Mouse (Mus musculus) heart, embryonic 12.5 days (tissue): ENCODE data around the gene Man1b1. TPM values are rescaled to one million over a fixed set of nuclear protein-coding genes. Genes with fewer than 3 reads are reported as not detected.

Experiments
- ATAC-seq: fragments of 200-750 bp; cut with Nextera tagmentation; 2 replicates; pipeline ENCODE4 v1.8.0; 2017; ENCODE audit warnings: moderate TSS enrichment, moderate library complexity; ENCODE audit not compliant: insufficient number of reproducible peaks, low FRiP score
- H3K27ac ChIP-seq: fragments of 300-500 bp; sonication (generic); 2 replicates; pipeline ENCODE4 v1.5.1; 2016; ENCODE audit warnings: mild to moderate bottlenecking, moderate library complexity; ENCODE audit not compliant: poor library complexity, severe bottlenecking
- H3K27me3 ChIP-seq: fragments of 300-500 bp; sonication (generic); replicated peaks from 2 replicates; pipeline ENCODE4 v1.6.1; 2016; ENCODE audit warnings: mild to moderate bottlenecking, moderate library complexity
- H3K36me3 ChIP-seq: fragments of 300-500 bp; sonication (generic); 2 replicates; pipeline ENCODE4 v1.6.1; 2016; ENCODE audit warnings: mild to moderate bottlenecking, moderate library complexity
- H3K4me1 ChIP-seq: fragments of 300-500 bp; sonication (generic); replicated peaks from 2 replicates; pipeline ENCODE4 v1.6.1; 2016; ENCODE audit warnings: mild to moderate bottlenecking
- H3K4me2 ChIP-seq: fragments of 300-500 bp; sonication (generic); 2 replicates; pipeline ENCODE4 v1.6.1; 2016; ENCODE audit warnings: mild to moderate bottlenecking, moderate library complexity
- H3K4me3 ChIP-seq: fragments of 300-500 bp; sonication (generic); 2 replicates; pipeline ENCODE4 v1.5.1; 2016; ENCODE audit warnings: mild to moderate bottlenecking
- H3K9ac ChIP-seq: fragments of 300-500 bp; sonication (generic); 2 replicates; pipeline ENCODE4 v1.6.1; 2016; ENCODE audit warnings: mild to moderate bottlenecking, moderate library complexity
- H3K9me3 ChIP-seq: fragments of 300-500 bp; sonication (generic); replicated peaks from 2 replicates; pipeline ENCODE4 v1.6.1; 2016; ENCODE audit warnings: mild to moderate bottlenecking, moderate library complexity
- WGBS: fragments of 180-500 bp; shearing (Covaris S2); methylation state at CpG from one replicate; pipeline ENCODE4 v1.1.7; 2016; 5-methylcytosine and 5-hydroxymethylcytosine counted together
- polyA plus RNA-seq: library from polyadenylated mRNA; unstranded; fragments of >200 nt; fragmentation: Nextera tagmentation; extraction: Ambion mirVana; gene quantifications from 2 replicates; pipeline ENCODE4 v1.2.1, GENCODE M21; 2016

The Man1b1 gene
- polyA plus RNA-seq, 1 experiment from 2014 or later, result 34.0 TPM

DNA sequence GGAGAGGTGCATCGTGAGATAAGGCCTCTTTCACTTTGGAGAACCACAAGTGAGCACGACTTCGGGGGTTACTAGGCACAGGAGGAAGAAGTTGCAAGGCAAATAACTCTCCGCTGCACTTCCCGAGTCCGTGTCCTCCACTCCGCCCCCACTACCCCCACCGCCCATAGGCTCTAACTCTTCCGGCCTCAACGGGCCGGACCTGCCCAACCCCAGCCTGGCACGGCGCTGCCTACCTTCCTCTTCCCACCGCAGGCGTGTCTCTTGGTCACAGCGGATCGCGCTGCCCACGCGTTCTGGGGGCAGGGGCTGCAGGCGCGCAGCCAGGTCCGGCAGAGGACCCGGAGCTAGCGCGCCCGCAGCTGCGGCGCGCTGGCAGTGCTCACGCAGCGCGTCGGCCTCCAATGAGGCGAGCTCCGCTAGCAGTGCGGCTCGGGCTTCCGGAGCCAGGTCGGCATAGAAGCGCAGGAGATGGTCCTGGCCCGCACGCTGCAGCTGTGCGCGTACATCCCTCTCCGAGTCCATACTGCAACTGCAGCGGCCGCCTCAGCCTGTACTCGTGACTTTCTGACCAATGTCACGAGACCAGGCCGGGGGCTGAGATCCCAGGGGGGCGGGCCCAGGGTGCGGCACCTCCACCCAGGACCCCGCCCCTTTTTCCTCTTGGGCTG lies 33.1 kb downstream of the Man1b1 start, which contains the start of gene Uap1l1:
Gene Uap1l1, minus strand, starts transcription at position 592 of the 671 bp plus-strand sequence.
- WGBS, result under 1% methylated on average over 46 of the region's 54 CpGs
- peak; percentile 84 for ATAC-seq
- Histone ChIP-seq H3K4me2 (peak within 1 kb of the TSS; percentile 99), H3K9ac (peak within 1 kb of the TSS; percentile 77), H3K36me3 (0 out of 2 replicates have a peak, but pooled peaks cover 6% of the 10 kb centered on the region), H3K27me3 (peaks cover 44% of the 10 kb centered on the region), H3K9me3 (no peaks in the 10 kb centered on the region), H3K4me3 (peak within 1 kb of the TSS; percentile 67), H3K4me1 (peaks cover 4% of the 10 kb centered on the region; the same call in 1 of the 2 replicates), H3K27ac (no peak within 1 kb of the TSS)

DNA sequence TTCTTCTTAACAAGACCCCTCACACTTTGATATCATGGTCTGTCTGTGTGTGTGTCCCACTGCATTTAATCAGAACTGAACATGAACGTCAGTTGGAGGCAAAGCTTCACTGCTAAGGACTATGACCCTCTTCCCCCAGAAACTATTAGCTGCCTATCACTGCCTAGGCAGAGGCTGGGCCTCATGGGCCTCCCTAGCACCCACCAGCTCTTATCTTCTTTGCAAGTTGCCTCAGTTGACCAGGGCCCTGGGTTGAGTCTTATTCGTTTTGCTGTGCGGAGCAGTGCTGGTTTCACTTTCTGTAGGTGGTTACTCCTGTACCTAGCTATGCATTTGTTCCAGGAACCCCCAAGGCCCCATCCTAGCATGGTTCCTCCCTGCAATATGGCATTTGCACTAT lies 37.9 kb downstream of the Man1b1 start:
- Histone ChIP-seq H3K4me1 (peaks cover 27% of the 10 kb centered on the region), H3K4me3 (no peak overlapping the region), H3K27me3 (peaks cover 30% of the 10 kb centered on the region), H3K9me3 (no peaks in the 10 kb centered on the region), H3K36me3 (no peaks in the 10 kb centered on the region), H3K27ac (no peak overlapping the region), H3K4me2 (no peak overlapping the region), H3K9ac (no peak overlapping the region)
- 71% methylated on average over 3 of the region's 3 CpGs for WGBS
- no peak for ATAC-seq

DNA sequence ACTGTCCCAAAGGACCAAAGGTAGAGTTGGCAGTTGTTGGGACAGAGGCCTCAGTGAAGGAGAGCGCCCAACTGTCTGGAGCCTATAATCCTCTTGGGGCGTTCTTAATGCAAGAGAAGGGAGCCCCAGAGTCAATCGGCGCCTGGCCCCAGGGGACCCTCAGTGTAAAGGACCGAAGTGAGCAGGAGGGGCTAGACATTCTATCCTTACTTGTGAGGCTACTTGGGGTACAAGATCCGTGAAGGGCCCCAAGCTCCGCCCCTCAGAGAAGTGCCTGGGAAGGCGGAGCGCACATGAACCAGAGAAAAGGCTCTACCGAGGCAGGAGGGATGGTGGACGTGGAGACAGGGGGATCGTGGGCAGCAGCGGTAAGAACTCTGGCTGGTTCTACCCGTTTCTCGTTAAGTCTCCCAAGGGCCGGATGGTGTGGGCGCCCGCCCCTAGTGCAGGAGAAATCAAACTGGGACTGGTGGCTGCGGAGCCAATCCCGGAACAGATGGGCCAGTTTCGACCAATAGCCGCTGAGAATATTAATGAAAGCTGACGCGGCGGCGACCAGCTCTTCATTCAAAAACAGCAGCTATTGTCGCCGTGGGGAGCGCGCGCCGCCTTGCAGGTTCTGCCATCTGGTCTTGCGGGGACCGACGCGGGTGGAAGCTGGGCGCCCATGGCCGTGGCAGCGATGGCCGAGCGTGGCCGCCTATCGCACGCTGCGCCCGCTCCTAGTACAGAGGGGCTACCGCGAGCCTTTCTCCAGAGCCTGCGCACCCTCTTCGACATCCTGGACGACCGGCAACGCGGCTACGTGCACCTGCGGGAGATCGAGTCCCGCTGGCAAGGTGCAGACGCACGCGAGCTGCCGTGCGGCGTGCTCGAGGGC lies 39.9 kb downstream of the Man1b1 start, which contains the start of gene Sapcd2:
Gene Sapcd2, plus strand, starts transcription at position 558 of the 880 bp plus-strand sequence.
- 1% methylated on average over 65 of the region's 65 CpGs for WGBS
- H3K27me3 ChIP-seq, result peaks cover 23% of the 10 kb centered on the region
- peaks cover 15% of the 10 kb centered on the region for H3K36me3 ChIP-seq
- peak; percentile 90 for ATAC-seq
- peak within 1 kb of the TSS; percentile 75 for H3K9ac ChIP-seq
- H3K9me3 ChIP-seq, result no peaks in the 10 kb centered on the region
- peaks cover 23% of the 10 kb centered on the region for H3K4me1 ChIP-seq
- H3K4me2 ChIP-seq, result peak within 1 kb of the TSS; percentile 92
- H3K27ac ChIP-seq, result peak within 1 kb of the TSS; percentile 61
- H3K4me3 ChIP-seq, result peak within 1 kb of the TSS; percentile 58

DNA sequence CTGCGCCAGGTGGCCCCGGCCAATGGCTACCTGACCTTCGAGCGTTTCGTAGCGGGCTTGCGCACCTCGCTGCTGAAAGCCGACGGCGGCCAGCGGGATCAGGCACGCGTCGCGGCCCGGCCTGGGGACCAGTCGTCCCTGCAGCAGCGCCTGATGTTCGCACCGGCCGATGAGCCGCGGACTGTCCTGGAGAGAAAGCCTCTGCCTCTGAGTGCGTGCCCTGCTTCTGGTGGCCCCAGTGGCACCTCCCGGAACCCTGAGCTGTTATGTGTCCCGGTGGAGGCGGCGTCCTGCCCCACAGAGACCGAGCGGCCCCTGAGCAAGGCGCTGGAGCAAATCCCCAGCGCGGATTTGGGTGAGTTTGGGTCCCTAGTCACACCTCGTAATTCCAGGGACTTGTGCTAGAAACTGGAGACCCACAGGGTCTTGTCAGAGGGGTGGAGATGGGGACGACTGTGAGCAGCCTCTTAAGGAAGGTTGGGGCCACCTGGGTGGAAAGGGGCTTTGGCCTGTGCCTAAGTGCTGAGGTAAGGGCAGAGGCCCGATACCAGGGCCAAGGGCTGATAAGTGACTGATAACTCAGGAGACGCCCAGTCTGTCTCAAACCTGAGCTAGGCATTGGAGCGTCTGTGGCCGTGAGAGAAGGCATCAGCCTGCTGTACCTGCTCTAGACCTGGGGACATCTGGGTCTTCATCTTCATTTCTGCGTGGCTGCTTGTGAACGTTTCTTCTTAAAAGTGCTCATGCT lies 40.7 kb downstream of the Man1b1 start:
- Histone ChIP-seq H3K36me3 (peaks cover 21% of the 10 kb centered on the region), H3K4me3 (peak overlapping the region; percentile 58), H3K4me1 (peaks cover 23% of the 10 kb centered on the region), H3K27me3 (peaks cover 23% of the 10 kb centered on the region), H3K9me3 (no peaks in the 10 kb centered on the region), H3K9ac (peak overlapping the region; percentile 69), H3K27ac (no peak overlapping the region), H3K4me2 (peak overlapping the region; percentile 92)
- 0 out of 2 replicates have a peak, but pooled peaks have one; percentile 5 for ATAC-seq
- WGBS, result 2% methylated on average over 42 of the region's 42 CpGs

DNA sequence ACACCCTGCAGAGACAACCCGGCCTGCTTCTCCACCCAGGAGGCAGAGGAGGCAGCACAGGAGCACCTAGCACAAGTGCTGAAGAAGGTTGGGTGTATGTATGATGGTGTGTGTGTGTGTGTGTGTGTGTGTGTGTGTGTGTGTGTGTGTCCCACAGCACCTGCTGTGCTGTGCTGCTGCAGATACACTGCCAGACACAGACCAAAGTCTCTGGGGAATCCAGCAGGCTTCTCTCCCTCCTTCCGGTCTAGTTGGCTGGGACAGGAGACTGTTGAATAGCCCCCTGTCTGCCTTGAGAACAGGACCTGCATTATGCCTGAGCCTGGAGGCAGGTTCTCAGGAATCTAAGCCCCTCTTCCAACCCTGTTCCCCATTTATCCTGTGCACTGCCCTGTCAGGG lies 41.3 kb downstream of the Man1b1 start:
- peak overlapping the region; percentile 69 for H3K9ac ChIP-seq
- no peak for ATAC-seq
- H3K4me3 ChIP-seq, result peak overlapping the region; percentile 58
- H3K27me3 ChIP-seq, result peaks cover 23% of the 10 kb centered on the region
- WGBS, result 39% methylated on average over 2 of the region's 2 CpGs
- no peaks in the 10 kb centered on the region for H3K9me3 ChIP-seq
- H3K27ac ChIP-seq, result no peak overlapping the region
- H3K36me3 ChIP-seq, result peaks cover 22% of the 10 kb centered on the region
- peak overlapping the region; percentile 92 for H3K4me2 ChIP-seq
- peaks cover 23% of the 10 kb centered on the region for H3K4me1 ChIP-seq

DNA sequence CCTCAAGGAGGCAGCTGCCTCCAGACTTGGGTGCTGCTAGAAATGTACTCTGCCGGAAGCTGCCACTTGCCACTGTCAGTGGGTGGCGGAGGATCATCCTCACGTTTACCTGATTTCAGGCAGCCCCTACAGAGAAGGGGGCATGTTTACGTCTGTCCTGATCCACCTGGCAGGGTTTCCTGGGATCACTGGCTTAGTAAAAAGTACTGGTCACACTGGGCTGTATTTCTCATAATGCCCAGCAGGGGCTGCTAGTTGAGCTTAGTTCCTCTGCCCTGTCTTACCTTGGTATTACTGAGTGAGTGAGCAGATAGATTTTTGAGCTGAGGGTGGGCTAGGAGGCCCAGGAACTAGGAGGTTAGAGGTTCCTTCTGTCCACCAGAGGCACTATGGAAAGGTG lies 44.5 kb downstream of the Man1b1 start:
- H3K36me3 ChIP-seq, result peaks cover 22% of the 10 kb centered on the region
- H3K9ac ChIP-seq, result no peak overlapping the region
- 57% methylated on average over 4 of the region's 4 CpGs for WGBS
- no peak for ATAC-seq
- H3K9me3 ChIP-seq, result no peaks in the 10 kb centered on the region
- no peak overlapping the region for H3K27ac ChIP-seq
- H3K4me2 ChIP-seq, result no peak overlapping the region
- H3K27me3 ChIP-seq, result peaks cover 11% of the 10 kb centered on the region
- peaks cover 22% of the 10 kb centered on the region for H3K4me1 ChIP-seq
- no peak overlapping the region for H3K4me3 ChIP-seq

DNA sequence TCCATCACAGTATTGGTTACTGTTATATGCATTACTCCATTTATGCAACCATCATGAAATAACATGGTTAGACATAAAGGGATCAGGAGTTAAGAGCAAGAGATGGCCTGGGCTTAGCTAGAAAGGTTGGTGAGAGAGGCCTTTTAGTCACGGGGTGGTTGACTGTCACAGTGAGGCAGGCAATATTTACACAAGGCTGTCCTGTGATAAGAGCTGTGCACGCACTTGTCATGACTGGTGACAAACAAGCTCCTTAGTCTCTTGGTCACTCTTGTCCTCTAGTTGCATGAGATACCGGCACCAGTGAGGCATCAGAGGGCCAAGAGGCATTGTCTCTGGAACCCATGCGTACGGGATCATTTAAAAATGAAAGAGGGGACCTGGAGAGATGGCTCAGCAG lies 52.4 kb downstream of the Man1b1 start:
- Histone ChIP-seq H3K4me3 (no peak overlapping the region), H3K36me3 (no peaks in the 10 kb centered on the region), H3K27ac (no peak overlapping the region), H3K4me1 (no peaks in the 10 kb centered on the region), H3K4me2 (no peak overlapping the region), H3K27me3 (peaks cover 29% of the 10 kb centered on the region), H3K9me3 (no peaks in the 10 kb centered on the region), H3K9ac (no peak overlapping the region)
- 53% methylated on average over 5 of the region's 5 CpGs for WGBS
- no peak for ATAC-seq

DNA sequence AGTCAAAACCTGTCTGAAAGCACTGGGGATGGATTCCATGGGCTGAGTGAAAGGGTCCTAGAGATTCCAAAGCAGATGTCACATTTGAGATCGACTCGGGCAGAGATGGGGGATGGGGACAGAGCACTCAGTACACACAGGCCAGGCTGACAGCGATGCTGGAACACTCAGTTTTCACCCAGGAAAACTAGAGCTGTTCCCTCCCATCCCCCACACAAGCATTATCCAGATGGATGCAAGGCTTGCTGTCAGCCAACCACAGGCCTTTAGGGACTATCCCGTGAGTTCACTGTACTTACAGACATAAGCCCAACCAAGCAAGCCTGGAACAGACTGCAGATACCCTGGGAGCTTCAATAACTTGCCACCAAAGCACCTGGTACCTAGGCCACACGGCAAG lies 59.1 kb downstream of the Man1b1 start:
- H3K27me3 ChIP-seq, result peaks cover 54% of the 10 kb centered on the region
- no peak overlapping the region for H3K9ac ChIP-seq
- no peak overlapping the region for H3K4me2 ChIP-seq
- no peaks in the 10 kb centered on the region for H3K36me3 ChIP-seq
- no peak overlapping the region for H3K4me3 ChIP-seq
- H3K9me3 ChIP-seq, result no peaks in the 10 kb centered on the region
- WGBS, result 54% methylated on average over 5 of the region's 5 CpGs
- peaks cover 21% of the 10 kb centered on the region for H3K4me1 ChIP-seq
- H3K27ac ChIP-seq, result no peak overlapping the region
- no peak for ATAC-seq

DNA sequence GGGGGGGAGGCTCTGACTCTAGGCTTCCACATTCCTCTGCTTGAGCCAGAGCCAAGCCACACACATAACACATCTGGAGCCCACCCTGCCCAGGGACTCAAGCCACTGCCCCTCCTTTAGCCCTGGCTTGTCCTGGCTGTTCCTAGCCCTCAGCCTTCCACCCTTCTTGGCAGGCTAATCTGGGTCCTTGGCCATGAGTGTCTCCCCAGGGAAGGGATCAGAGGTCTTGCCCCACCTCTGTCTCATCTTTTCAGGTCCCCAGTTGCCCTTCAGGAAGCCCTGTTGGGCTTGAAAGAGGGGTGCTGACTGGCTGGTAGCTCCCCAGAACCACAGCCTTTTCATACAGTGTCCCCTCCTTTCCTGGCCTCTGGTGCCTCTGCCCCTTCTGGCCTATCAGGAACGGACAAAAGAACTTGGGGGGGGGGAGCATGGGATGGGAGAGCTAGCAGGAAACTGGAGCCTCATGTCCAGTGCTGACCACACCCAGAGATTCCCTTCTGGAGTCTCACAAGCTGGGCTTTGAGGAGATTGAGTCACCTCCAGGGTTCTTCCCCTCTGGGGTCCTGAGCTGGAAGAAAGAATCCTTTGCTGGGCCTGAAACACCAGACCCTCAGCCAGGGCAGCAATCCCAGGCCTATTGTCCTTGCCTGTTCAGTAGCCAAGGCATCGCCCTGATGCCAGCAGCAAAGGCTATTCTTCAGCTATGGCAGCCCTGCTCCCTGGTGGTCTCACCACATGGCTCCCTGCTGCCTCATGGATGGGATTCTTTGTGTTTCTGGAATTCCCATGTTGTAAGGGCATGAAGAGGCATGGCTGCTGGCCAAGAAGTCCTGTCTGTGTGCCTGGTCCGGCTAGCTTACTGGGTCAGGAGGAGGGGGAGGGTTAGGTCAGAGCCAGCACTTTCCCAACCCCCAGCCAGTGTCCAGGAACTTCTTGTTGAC lies 62.4 kb downstream of the Man1b1 start:
- no peaks in the 10 kb centered on the region for H3K9me3 ChIP-seq
- no peak overlapping the region for H3K4me2 ChIP-seq
- no peak overlapping the region for H3K4me3 ChIP-seq
- H3K4me1 ChIP-seq, result peaks cover 22% of the 10 kb centered on the region
- 42% methylated on average over 3 of the region's 3 CpGs for WGBS
- ATAC-seq, result peak; percentile 43; the same call in 1 of the 2 replicates
- H3K36me3 ChIP-seq, result no peaks in the 10 kb centered on the region
- no peak overlapping the region for H3K9ac ChIP-seq
- H3K27me3 ChIP-seq, result peaks cover 75% of the 10 kb centered on the region
- no peak overlapping the region for H3K27ac ChIP-seq
